Mouse (Mus musculus): ENCODE measurements around the gene Mmp9. TPM values are rescaled to one million over a fixed set of nuclear protein-coding genes. Genes with fewer than 3 reads are reported as not detected.
A peak's percentile ranks its signal among the peaks of the same experiment; 100 is the strongest.

Gene Mmp9
- 1 to 10 TPM; 2.8 TPM for total RNA-seq (2021)
- long read RNA-seq, partial matches to known transcripts = 2 of 3 reads
- long read RNA-seq, other reads (novel, unspliced or antisense) = 1 of 3 reads

- no peak for DNase-seq (ENCODE audit: low spot score in 2 of 2)
Observed at GRCm38 (mm10) chr2:164940140-164940830, at the start of gene Mmp9. Gene Mmp9, plus strand, starts transcription at chr2:164940780.

- DNase-seq (ENCODE audit: low spot score in 2 of 2) = no peak
Observed at GRCm38 (mm10) chr2:164891056-164891834, 49.3 kb upstream of the Mmp9 start.

- no peak for DNase-seq (ENCODE audit: low spot score in 2 of 2)
Observed at GRCm38 (mm10) chr2:164891908-164892695, 48.5 kb upstream of the Mmp9 start.

- DNase-seq (ENCODE audit: low spot score in 2 of 2) = no peak
Observed at GRCm38 (mm10) chr2:164892696-164893216, 47.8 kb upstream of the Mmp9 start.

- no peak for DNase-seq (ENCODE audit: low spot score in 2 of 2)
Observed at GRCm38 (mm10) chr2:164894048-164894447, 46.5 kb upstream of the Mmp9 start.

GRCm38 (mm10) chr2:164894644-164895043 is 45.9 kb upstream of the Mmp9 start:
- DNase-seq (ENCODE audit: low spot score in 2 of 2) = no peak

- DNase-seq (ENCODE audit: low spot score in 2 of 2) = no peak
Observed at GRCm38 (mm10) chr2:164895885-164896284, 44.7 kb upstream of the Mmp9 start.

- DNase-seq (ENCODE audit: low spot score in 2 of 2) = no peak
Observed at GRCm38 (mm10) chr2:164898008-164898407, 42.6 kb upstream of the Mmp9 start.

- no peak for DNase-seq (ENCODE audit: low spot score in 2 of 2)
Observed at GRCm38 (mm10) chr2:164899034-164899433, 41.5 kb upstream of the Mmp9 start.

- no peak for DNase-seq (ENCODE audit: low spot score in 2 of 2)
Observed at GRCm38 (mm10) chr2:164899723-164900459, 40.7 kb upstream of the Mmp9 start.

GRCm38 (mm10) chr2:164901380-164901779 is 39.2 kb upstream of the Mmp9 start:
- DNase-seq (ENCODE audit: low spot score in 2 of 2) = no peak

GRCm38 (mm10) chr2:164903496-164903895 is 37.1 kb upstream of the Mmp9 start:
- no peak for DNase-seq (ENCODE audit: low spot score in 2 of 2)

GRCm38 (mm10) chr2:164906071-164906470 is 34.5 kb upstream of the Mmp9 start:
- no peak for DNase-seq (ENCODE audit: low spot score in 2 of 2)

- DNase-seq (ENCODE audit: low spot score in 2 of 2) = no peak
Observed at GRCm38 (mm10) chr2:164907511-164907910, 33.1 kb upstream of the Mmp9 start.

GRCm38 (mm10) chr2:164908011-164908410 is 32.6 kb upstream of the Mmp9 start:
- no peak for DNase-seq (ENCODE audit: low spot score in 2 of 2)

GRCm38 (mm10) chr2:164909100-164909499 is 31.5 kb upstream of the Mmp9 start:
- no peak for DNase-seq (ENCODE audit: low spot score in 2 of 2)

GRCm38 (mm10) chr2:164909542-164909941 is 31.0 kb upstream of the Mmp9 start:
- no peak for DNase-seq (ENCODE audit: low spot score in 2 of 2)

GRCm38 (mm10) chr2:164910360-164911061 is 30.1 kb upstream of the Mmp9 start:
- DNase-seq (ENCODE audit: low spot score in 2 of 2) = no peak

GRCm38 (mm10) chr2:164911086-164912048 is 29.2 kb upstream of the Mmp9 start, which contains the start of gene Zfp335:
Gene Zfp335, minus strand, starts transcription at chr2:164911757.
- DNase-seq (ENCODE audit: low spot score in 2 of 2) = peak; percentile 91 to 94

Data from layer of hippocampus, postnatal 10 days (tissue).